Mouse (Mus musculus): Measurements from ENCODE around the gene Wdr89. TPM values are rescaled to one million over a fixed set of nuclear protein-coding genes. Genes with fewer than 3 reads are reported as not detected.
"Not testable (repeated sequence)": the region's sequence is repeated elsewhere in the genome, so short reads cannot be mapped to it uniquely, and the experiment has no call there.

The Wdr89 gene
- 1 to 10 TPM; 3.5 to 3.8 TPM for total RNA-seq (2021)
- long read RNA-seq, partial matches to known transcripts = 0 of 5 reads
- long read RNA-seq, other reads (novel, unspliced or antisense) = 4 of 5 reads

GRCm38 (mm10) chr12:75669258-75670106, at the start of gene Wdr89:
Gene Wdr89, minus strand, starts transcription at chr12:75669537.
- DNase-seq (ENCODE audit: low spot score in 2 of 2) = peak; percentile 99 to 100

GRCm38 (mm10) chr12:75713596-75713995, 44.3 kb upstream of the Wdr89 start:
- no peak for DNase-seq (ENCODE audit: low spot score in 2 of 2)

GRCm38 (mm10) chr12:75712905-75713304, 43.6 kb upstream of the Wdr89 start:
- DNase-seq (ENCODE audit: low spot score in 2 of 2) = not testable (repeated sequence)

- DNase-seq (ENCODE audit: low spot score in 2 of 2) = no peak
Observed at GRCm38 (mm10) chr12:75710596-75711376, 41.4 kb upstream of the Wdr89 start.

- no peak for DNase-seq (ENCODE audit: low spot score in 2 of 2)
Observed at GRCm38 (mm10) chr12:75709506-75709905, 40.2 kb upstream of the Wdr89 start.

GRCm38 (mm10) chr12:75706670-75707069, 37.3 kb upstream of the Wdr89 start:
- DNase-seq (ENCODE audit: low spot score in 2 of 2) = no peak

GRCm38 (mm10) chr12:75702739-75703122, 33.4 kb upstream of the Wdr89 start:
- DNase-seq (ENCODE audit: low spot score in 2 of 2) = no peak

- DNase-seq (ENCODE audit: low spot score in 2 of 2) = no peak
Observed at GRCm38 (mm10) chr12:75702084-75702738, 32.9 kb upstream of the Wdr89 start.

GRCm38 (mm10) chr12:75701173-75702083, 32.1 kb upstream of the Wdr89 start:
- peak in 1 of 2 experiments; percentile 23 for DNase-seq (ENCODE audit: low spot score in 2 of 2)

- no peak for DNase-seq (ENCODE audit: low spot score in 2 of 2)
Observed at GRCm38 (mm10) chr12:75698692-75699091, 29.4 kb upstream of the Wdr89 start.

- DNase-seq (ENCODE audit: low spot score in 2 of 2) = not testable (repeated sequence)
Observed at GRCm38 (mm10) chr12:75695845-75696244, 26.5 kb upstream of the Wdr89 start.

GRCm38 (mm10) chr12:75689003-75689402, 19.7 kb upstream of the Wdr89 start:
- no peak for DNase-seq (ENCODE audit: low spot score in 2 of 2)

GRCm38 (mm10) chr12:75687314-75687713, 18.0 kb upstream of the Wdr89 start:
- no peak for DNase-seq (ENCODE audit: low spot score in 2 of 2)

GRCm38 (mm10) chr12:75684026-75684425, 14.7 kb upstream of the Wdr89 start:
- not testable (repeated sequence) for DNase-seq (ENCODE audit: low spot score in 2 of 2)

- DNase-seq (ENCODE audit: low spot score in 2 of 2) = no peak
Observed at GRCm38 (mm10) chr12:75683598-75683997, 14.3 kb upstream of the Wdr89 start.

- DNase-seq (ENCODE audit: low spot score in 2 of 2) = no peak
Observed at GRCm38 (mm10) chr12:75682842-75683241, 13.5 kb upstream of the Wdr89 start.

GRCm38 (mm10) chr12:75681101-75681500, 11.8 kb upstream of the Wdr89 start:
- no peak for DNase-seq (ENCODE audit: low spot score in 2 of 2)

GRCm38 (mm10) chr12:75678393-75678792, 9.1 kb upstream of the Wdr89 start:
- no peak for DNase-seq (ENCODE audit: low spot score in 2 of 2)

GRCm38 (mm10) chr12:75672630-75673029, 3.3 kb upstream of the Wdr89 start:
- no peak for DNase-seq (ENCODE audit: low spot score in 2 of 2)

- DNase-seq (ENCODE audit: low spot score in 2 of 2) = no peak
Observed at GRCm38 (mm10) chr12:75671759-75672315, 2.5 kb upstream of the Wdr89 start.

Measured in layer of hippocampus, adult 18-20 months (tissue).